ENCODE assay signal across 16 mouse cellular contexts in genomic region chr16:77023627-77024379, GRCm38 (mm10). TPM values are rescaled to one million over a fixed set of nuclear protein-coding genes. Genes with fewer than 3 reads are reported as not detected.
A peak's percentile ranks its signal among the peaks of the same experiment; 100 is the strongest.
DNase-seq lines count a peak whose midpoint lies in the region; ATAC-seq and TF ChIP-seq lines count a peak whose summit lies in the region.
"Had no signal": no experiment of that assay in that cellular context is flagged by ENCODE, and none has a peak within 500 bp of the region (broad histone marks: within the 10 kb centered on the region; RNA-seq: fewer than 3 reads in every experiment).

No protein-coding gene starts in this region.

- H3K9ac ChIP-seq in limb, embryonic 11.5 days (ENCODE audit: low read length), result no peak overlapping the region
- H3K9ac ChIP-seq in hindbrain, postnatal 0 days (replicated peaks; ENCODE audit: low read length), result no peak overlapping the region
- H3K9ac ChIP-seq: heart, embryonic 15.5 days had no signal

- no peak overlapping the region for H3K4me2 ChIP-seq in limb, embryonic 11.5 days (ENCODE audit: low read depth, severe bottlenecking)
- H3K4me2 ChIP-seq in hindbrain, postnatal 0 days (ENCODE audit: low read depth, low read length), result no peak overlapping the region
- H3K4me2 ChIP-seq: heart, embryonic 15.5 days had no signal

- no peaks in the 10 kb centered on the region for H3K27me3 ChIP-seq in limb, embryonic 11.5 days (ENCODE audit: control insufficient read depth, insufficient read depth, low read length)
- H3K27me3 ChIP-seq in limb, embryonic 10.5 days (ENCODE audit: low read depth, poor library complexity, severe bottlenecking), result no peaks in the 10 kb centered on the region
- H3K27me3 ChIP-seq in hindbrain, postnatal 0 days (ENCODE audit: insufficient read depth, low read length), result no peaks in the 10 kb centered on the region
- H3K27me3 ChIP-seq: heart, embryonic 15.5 days; megakaryocyte, embryonic 14.5 days had no signal

- no peak for TF ChIP-seq CTCF in hindbrain, postnatal 0 days (IDR thresholded peaks at IDR 0.05; ENCODE audit: low read depth)

- DNase-seq in frontal cortex, postnatal 14 days (ENCODE audit: low spot score in 2 of 2), result no peak
- peak; percentile 14 for DNase-seq in limb, embryonic 11.5 days (ENCODE audit: low spot score)
- no peak for DNase-seq in limb, embryonic 10.5 days (ENCODE audit: low spot score)
- DNase-seq in cerebellum, postnatal 36 days, result no peak
- DNase-seq in hindbrain, postnatal 0 days (ENCODE audit: low spot score), result no peak
- DNase-seq in cerebellum, adult 11 months, result no peak
- DNase-seq: cerebellum, postnatal 10 days; gastrocnemius, postnatal 10 days; lung, adult 2 months; retina, postnatal 1 day had no signal

- WGBS in limb, embryonic 11.5 days, result 91% methylated on average over 7 of the region's 7 CpGs
- 89% methylated on average over 7 of the region's 7 CpGs for WGBS in limb, embryonic 10.5 days
- WGBS in hindbrain, postnatal 0 days, result 86% methylated on average over 7 of the region's 7 CpGs

- H3K4me1 ChIP-seq in limb, embryonic 11.5 days (ENCODE audit: control insufficient read depth, insufficient read depth, low read length), result 0 out of 2 replicates have a peak, but pooled peaks cover 4% of the 10 kb centered on the region
- H3K4me1 ChIP-seq in limb, embryonic 10.5 days, result peaks cover 21% of the 10 kb centered on the region
- no peaks in the 10 kb centered on the region for H3K4me1 ChIP-seq in hindbrain, postnatal 0 days (ENCODE audit: insufficient read depth, low read length)

- H3K36me3 ChIP-seq in limb, embryonic 11.5 days (ENCODE audit: control insufficient read depth, insufficient read depth, low read length), result no peaks in the 10 kb centered on the region
- peaks cover 25% of the 10 kb centered on the region for H3K36me3 ChIP-seq in limb, embryonic 10.5 days
- peaks cover 5% of the 10 kb centered on the region; the same call in 1 of the 2 replicates for H3K36me3 ChIP-seq in hindbrain, postnatal 0 days (ENCODE audit: insufficient read depth, low read length)

- H3K4me3 ChIP-seq in limb, embryonic 11.5 days (ENCODE audit: low read depth, low read length), result no peak overlapping the region
- H3K4me3 ChIP-seq in limb, embryonic 10.5 days, result no peak overlapping the region
- no peak overlapping the region for H3K4me3 ChIP-seq in hindbrain, postnatal 0 days (ENCODE audit: low read length)
- H3K4me3 ChIP-seq: embryonic facial prominence, embryonic 10.5 days; heart, embryonic 15.5 days; megakaryocyte, embryonic 14.5 days had no signal

- no peak overlapping the region for H3K27ac ChIP-seq in limb, embryonic 11.5 days (replicated peaks; ENCODE audit: low read depth, low read length)
- no peak overlapping the region for H3K27ac ChIP-seq in limb, embryonic 10.5 days
- no peak overlapping the region for H3K27ac ChIP-seq in hindbrain, postnatal 0 days
- H3K27ac ChIP-seq: embryonic facial prominence, embryonic 10.5 days; heart, embryonic 15.5 days had no signal

- no peaks in the 10 kb centered on the region for H3K9me3 ChIP-seq in limb, embryonic 11.5 days (ENCODE audit: control insufficient read depth, low read length)
- H3K9me3 ChIP-seq in limb, embryonic 10.5 days (replicated peaks), result no peaks in the 10 kb centered on the region
- no peaks in the 10 kb centered on the region for H3K9me3 ChIP-seq in hindbrain, postnatal 0 days (ENCODE audit: low read length)

- 0 out of 2 replicates have a peak, but pooled peaks have one; percentile 24 for ATAC-seq in frontal cortex, adult (ENCODE audit: low TSS enrichment)
- no peak for ATAC-seq in limb, embryonic 11.5 days (ENCODE audit: insufficient number of reproducible peaks, low FRiP score, low TSS enrichment, low read depth)
- ATAC-seq in granulocyte monocyte progenitor cell, adult 5-6 weeks (replicated peaks; ENCODE audit: poor library complexity, severe bottlenecking), result peak; percentile 17; the same call in 1 of the 2 replicates
- no peak for ATAC-seq in hindbrain, postnatal 0 days
- ATAC-seq: hindbrain, embryonic 16.5 days had no signal

RNA-seq across cellular contexts. Expression of gene Usp25, which starts 10.3 kb away (rescaled TPM):
- polyA plus RNA-seq in limb, embryonic 11.5 days (2014; fragmentation: Nextera tagmentation; extraction: Ambion mirVana), result 22.0 and 24.2 TPM in 2 replicates
- polyA plus RNA-seq in limb, embryonic 10.5 days (2016; fragmentation: Nextera tagmentation; extraction: Ambion mirVana), result 17.1 and 17.2 TPM in 2 replicates
- 51.3 and 67.2 TPM in 2 replicates for total RNA-seq in granulocyte monocyte progenitor cell, adult 5-6 weeks (2014; fragmentation: Nextera tagmentation)
- total RNA-seq in granulocyte monocyte progenitor cell, adult 5-6 weeks (2017), result 82.0 and 86.3 TPM in 2 replicates
- 12.5 and 29.0 TPM in 2 replicates for total RNA-seq in hindbrain, postnatal 0 days (2014; rRNA removed)
- 10.4 and 10.5 TPM in 2 replicates for polyA plus RNA-seq in hindbrain, postnatal 0 days (2015; fragmentation: Nextera tagmentation; extraction: Ambion mirVana)

Comparison
In these comparisons a context has a peak if more than half of its experiments do, and no peak if none do; other contexts are left out.
1. ATAC-seq: peak in frontal cortex, adult (single experiment) and granulocyte monocyte progenitor cell, adult 5-6 weeks (single experiment); none in limb, embryonic 11.5 days (single experiment) and hindbrain, postnatal 0 days (single experiment).